Mouse (Mus musculus) midbrain, embryonic 10.5 days (tissue): ENCODE data around the gene Fbxo34. TPM values are rescaled to one million over a fixed set of nuclear protein-coding genes. Genes with fewer than 3 reads are reported as not detected.
"Not testable (repeated sequence)": the region's sequence is repeated elsewhere in the genome, so short reads cannot be mapped to it uniquely, and the experiment has no call there.

Experiments
- DNase-seq: peaks from one replicate; pipeline ENCODE4 v3.0.0-alpha.2; 2017; ENCODE audit warnings: low spot score
- H3K27ac ChIP-seq: fragments of 300-500 bp; sonication (generic); replicated peaks from 2 replicates; pipeline ENCODE4 v1.5.1; 2016; ENCODE audit warnings: mild to moderate bottlenecking
- H3K27me3 ChIP-seq: fragments of 300-500 bp; sonication (generic); 2 replicates; pipeline ENCODE4 v1.6.1; 2016; ENCODE audit warnings: low read depth, mild to moderate bottlenecking; ENCODE audit not compliant: poor library complexity, severe bottlenecking
- H3K36me3 ChIP-seq: fragments of 300-500 bp; sonication (generic); 2 replicates; pipeline ENCODE4 v1.6.1; 2016; ENCODE audit warnings: mild to moderate bottlenecking, moderate library complexity
- H3K4me1 ChIP-seq: fragments of 300-500 bp; sonication (generic); 2 replicates; pipeline ENCODE4 v1.6.1; 2016
- H3K4me3 ChIP-seq: fragments of 300-500 bp; sonication (generic); 2 replicates; pipeline ENCODE4 v1.5.1; 2016; ENCODE audit warnings: mild to moderate bottlenecking, moderate library complexity
- H3K9me3 ChIP-seq: fragments of 300-500 bp; sonication (generic); replicated peaks from 2 replicates; pipeline ENCODE4 v1.6.1; 2016; ENCODE audit warnings: mild to moderate bottlenecking
- WGBS: fragments of 180-500 bp; shearing (Covaris S2); methylation state at CpG from one replicate; pipeline ENCODE4 v1.1.7; 2016; 5-methylcytosine and 5-hydroxymethylcytosine counted together
- polyA plus RNA-seq: library from polyadenylated mRNA; unstranded; fragments of >200 nt; fragmentation: Nextera tagmentation; extraction: Ambion mirVana; gene quantifications from 2 replicates; pipeline ENCODE4 v1.2.1, GENCODE M21; 2016

The Fbxo34 gene
- polyA plus RNA-seq, 1 experiment from 2014 or later = 23.2 TPM

DNA sequence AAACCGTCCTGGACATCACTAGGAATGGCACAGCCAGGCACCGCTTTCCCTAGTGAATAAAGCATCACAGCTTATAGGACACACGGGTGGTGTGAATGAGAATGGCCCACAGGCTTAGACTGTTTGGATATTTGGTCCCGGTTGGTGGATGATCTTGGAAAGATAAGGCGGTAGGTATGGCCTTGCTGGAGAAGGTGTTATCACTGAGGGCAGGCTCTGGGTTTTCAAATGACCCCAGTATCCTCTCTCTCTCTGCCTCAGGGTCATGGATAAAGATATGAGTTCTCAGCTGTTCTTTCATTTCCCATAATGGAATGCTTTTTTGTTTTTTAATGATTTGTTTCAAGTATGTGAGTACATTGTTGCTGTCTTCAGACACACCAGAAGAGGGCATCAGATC lies 105.0 kb downstream of the Fbxo34 start:
- no peak for DNase-seq
- Histone ChIP-seq H3K27ac (no peak overlapping the region), H3K4me1 (no peaks in the 10 kb centered on the region), H3K9me3 (no peaks in the 10 kb centered on the region), H3K4me3 (no peak overlapping the region), H3K27me3 (no peaks in the 10 kb centered on the region), H3K36me3 (peaks cover 72% of the 10 kb centered on the region)
- 95% methylated on average over 5 of the region's 5 CpGs for WGBS

DNA sequence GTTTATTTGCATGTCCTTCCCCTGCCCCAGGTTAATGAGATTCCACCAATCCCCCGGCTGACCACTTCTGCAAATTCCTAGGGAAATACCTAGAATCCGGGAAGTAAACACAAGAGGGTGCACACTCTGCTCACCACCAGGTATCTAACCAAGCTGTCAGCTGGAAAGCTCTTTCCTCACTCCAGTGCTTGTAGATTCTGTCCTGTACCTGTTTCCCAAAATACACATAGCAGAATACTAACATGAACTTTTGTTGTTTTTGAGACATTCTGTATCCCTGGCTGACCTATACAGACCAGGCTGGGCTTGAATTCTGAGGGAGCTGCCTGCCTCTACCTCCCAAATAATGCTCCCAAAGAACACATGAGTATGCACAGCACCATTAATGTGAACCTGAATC lies 110.5 kb downstream of the Fbxo34 start:
- H3K4me1 ChIP-seq = no peaks in the 10 kb centered on the region
- peaks cover 36% of the 10 kb centered on the region for H3K36me3 ChIP-seq
- no peaks in the 10 kb centered on the region for H3K9me3 ChIP-seq
- WGBS = 86% methylated on average over 2 of the region's 2 CpGs
- H3K4me3 ChIP-seq = no peak overlapping the region
- DNase-seq = no peak
- no peak overlapping the region for H3K27ac ChIP-seq
- no peaks in the 10 kb centered on the region for H3K27me3 ChIP-seq

DNA sequence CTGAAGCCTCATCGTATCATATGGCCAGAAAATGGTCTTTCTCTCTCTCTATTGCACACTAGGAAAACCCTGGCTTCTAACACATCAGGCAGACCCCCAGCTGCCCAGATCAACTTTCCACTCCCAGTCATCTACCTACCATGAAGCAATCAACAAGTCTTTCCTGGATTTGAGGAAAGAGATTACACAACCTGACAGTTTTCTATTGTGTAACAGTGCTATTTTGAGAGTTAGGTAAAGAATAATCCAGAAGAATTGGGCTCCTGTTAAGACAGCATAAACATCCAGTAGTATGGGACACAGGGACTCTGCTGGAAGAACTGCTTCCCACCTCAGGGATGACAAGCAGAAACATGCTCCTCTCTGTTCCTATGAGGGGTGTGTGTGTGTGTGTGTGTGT lies 112.3 kb downstream of the Fbxo34 start:
- Histone ChIP-seq H3K27ac (no peak overlapping the region), H3K4me1 (peaks cover 6% of the 10 kb centered on the region), H3K27me3 (no peaks in the 10 kb centered on the region), H3K9me3 (no peaks in the 10 kb centered on the region), H3K36me3 (peaks cover 21% of the 10 kb centered on the region), H3K4me3 (no peak overlapping the region)
- no peak for DNase-seq
- 94% methylated on average over 1 of the region's 1 CpGs for WGBS

DNA sequence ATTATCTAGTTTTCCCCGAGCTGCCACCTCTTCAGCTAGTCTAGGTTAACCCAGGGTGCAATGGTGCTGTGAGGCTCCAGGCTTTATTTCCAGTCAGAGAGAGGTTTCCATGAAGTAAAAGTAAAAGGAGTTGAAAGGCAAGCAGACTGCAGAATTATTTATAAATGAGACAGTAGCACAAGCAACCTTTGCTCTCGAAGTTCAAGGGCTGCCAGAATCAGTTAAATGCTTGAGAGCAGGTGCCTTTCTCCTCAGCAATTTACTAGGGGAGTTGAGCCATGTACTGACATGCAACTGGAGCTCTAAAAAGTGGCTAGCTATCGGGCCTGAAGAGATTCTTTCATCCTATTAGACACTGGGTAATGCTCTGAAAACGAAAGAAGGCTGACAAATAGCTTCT lies 112.9 kb downstream of the Fbxo34 start:
- WGBS = 86% methylated on average over 4 of the region's 4 CpGs
- Histone ChIP-seq H3K27me3 (no peaks in the 10 kb centered on the region), H3K4me3 (no peak overlapping the region), H3K27ac (no peak overlapping the region), H3K4me1 (peaks cover 11% of the 10 kb centered on the region), H3K36me3 (peaks cover 20% of the 10 kb centered on the region), H3K9me3 (no peaks in the 10 kb centered on the region)
- no peak for DNase-seq

DNA sequence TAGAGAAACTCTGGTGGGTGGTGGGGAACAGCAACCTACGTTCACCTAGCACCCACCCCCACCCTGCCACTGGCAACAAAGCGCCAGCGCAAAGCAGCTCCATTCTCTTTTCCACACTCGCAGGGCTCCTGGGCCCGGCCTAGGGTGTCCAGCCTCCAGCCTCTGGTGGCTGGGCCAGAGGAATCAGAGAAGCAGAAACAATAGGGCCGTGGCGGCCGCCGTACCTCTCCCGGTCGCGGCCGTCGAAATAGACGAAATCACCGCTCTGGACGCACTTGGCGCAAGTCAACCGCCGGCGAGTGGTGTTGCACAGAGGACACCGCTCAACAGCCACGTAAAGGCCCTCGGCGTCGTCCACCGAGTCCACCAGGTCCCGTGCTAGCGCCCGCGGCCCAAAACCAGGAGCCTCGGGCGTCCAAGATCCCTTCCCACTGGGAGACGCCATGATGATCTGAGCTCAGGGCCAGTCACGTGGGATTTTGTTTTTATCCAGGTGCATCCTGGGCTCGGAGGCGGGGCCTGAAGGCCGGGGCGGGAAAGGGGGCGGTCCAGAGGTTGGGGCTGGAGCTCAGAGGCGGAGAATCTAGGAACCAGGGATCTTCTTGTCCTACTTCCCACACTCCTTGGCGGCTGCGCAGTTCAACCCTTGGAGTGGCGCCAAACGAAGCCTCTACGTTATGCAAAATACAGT lies 117.9 kb downstream of the Fbxo34 start:
- H3K36me3 ChIP-seq = peaks cover 3% of the 10 kb centered on the region; the same call in 1 of the 2 replicates
- H3K27ac ChIP-seq = peak overlapping the region; percentile 86
- under 1% methylated on average over 46 of the region's 46 CpGs for WGBS
- peak overlapping the region; percentile 90 for H3K4me3 ChIP-seq
- peak; percentile 97 for DNase-seq
- H3K4me1 ChIP-seq = peaks cover 14% of the 10 kb centered on the region
- H3K9me3 ChIP-seq = no peaks in the 10 kb centered on the region
- no peaks in the 10 kb centered on the region for H3K27me3 ChIP-seq

DNA sequence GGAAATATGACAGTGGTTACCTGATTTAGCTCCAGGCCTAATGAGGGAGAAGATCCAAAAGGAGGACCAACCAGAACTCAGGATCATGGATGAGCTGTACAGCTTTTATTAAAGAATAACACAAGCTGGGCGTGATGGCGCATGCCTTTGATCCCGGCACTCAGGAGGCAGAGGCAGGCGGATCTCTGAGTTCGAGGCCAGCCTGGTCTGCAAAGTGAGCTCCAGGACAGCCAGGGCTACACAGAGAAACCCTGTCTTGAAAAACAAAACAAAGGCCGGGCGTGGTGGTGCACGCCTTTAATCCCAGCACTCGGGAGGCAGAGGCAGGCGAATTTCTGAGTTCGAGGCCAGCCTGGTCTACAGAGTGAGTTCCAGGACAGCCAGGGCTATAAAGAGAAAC lies 120.3 kb downstream of the Fbxo34 start, which contains the start of gene Atg14:
Gene Atg14, minus strand, starts transcription at position 101 of the 400 bp plus-strand sequence.
- DNase-seq, H3K27ac ChIP-seq, H3K36me3 ChIP-seq, H3K4me3 ChIP-seq, H3K27me3 ChIP-seq, H3K9me3 ChIP-seq: not testable (repeated sequence)
- peaks cover 14% of the 10 kb centered on the region for H3K4me1 ChIP-seq
- 96% methylated on average over 11 of the region's 11 CpGs for WGBS

DNA sequence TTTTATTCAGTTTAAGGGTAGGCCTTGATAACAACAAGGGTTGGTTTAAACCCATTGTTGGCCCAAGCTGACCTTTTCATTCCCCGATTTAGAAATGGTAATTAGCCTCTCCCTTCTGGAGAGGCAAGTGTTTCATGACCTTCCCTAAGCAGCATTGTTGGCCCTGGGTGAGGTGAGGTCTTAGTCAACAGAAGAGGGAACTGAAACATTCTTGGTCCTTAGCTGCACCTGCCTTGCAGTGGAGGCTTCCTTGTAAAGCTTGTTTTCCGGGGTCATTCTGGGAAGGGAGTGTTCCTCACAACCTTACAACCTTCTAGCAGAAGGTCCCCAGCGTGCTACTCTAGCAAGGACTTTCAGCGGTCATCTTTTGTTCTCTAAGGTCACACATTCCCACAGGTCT lies 122.5 kb downstream of the Fbxo34 start:
- H3K36me3 ChIP-seq = no peaks in the 10 kb centered on the region
- H3K4me1 ChIP-seq = peaks cover 6% of the 10 kb centered on the region
- WGBS = 80% methylated on average over 4 of the region's 4 CpGs
- no peaks in the 10 kb centered on the region for H3K9me3 ChIP-seq
- H3K4me3 ChIP-seq = no peak overlapping the region
- H3K27me3 ChIP-seq = no peaks in the 10 kb centered on the region
- no peak for DNase-seq
- no peak overlapping the region for H3K27ac ChIP-seq

DNA sequence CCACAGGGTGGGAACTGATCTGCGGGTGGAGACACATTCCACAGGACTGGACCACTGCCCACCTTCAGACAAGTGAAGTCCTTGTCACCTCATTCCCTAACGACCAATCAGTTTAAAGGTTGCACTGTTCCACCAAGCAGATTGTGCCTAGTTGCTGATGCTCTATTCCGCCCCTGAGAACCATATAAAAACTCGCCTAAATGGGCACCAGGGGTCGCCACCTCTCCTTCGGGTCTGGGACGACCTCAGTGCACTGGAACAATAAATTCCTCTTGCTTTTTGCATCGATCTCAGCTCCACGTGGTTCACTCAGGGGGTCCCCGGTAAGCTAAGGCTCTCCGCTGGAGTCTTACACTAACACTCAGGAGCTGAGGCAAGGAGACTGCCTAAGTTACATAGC lies 124.5 kb downstream of the Fbxo34 start:
- Histone ChIP-seq H3K4me1 (no peaks in the 10 kb centered on the region), H3K9me3 (no peaks in the 10 kb centered on the region), H3K27me3 (no peaks in the 10 kb centered on the region), H3K4me3 (no peak overlapping the region), H3K27ac (no peak overlapping the region), H3K36me3 (no peaks in the 10 kb centered on the region)
- 75% methylated on average over 11 of the region's 11 CpGs for WGBS
- no peak for DNase-seq

DNA sequence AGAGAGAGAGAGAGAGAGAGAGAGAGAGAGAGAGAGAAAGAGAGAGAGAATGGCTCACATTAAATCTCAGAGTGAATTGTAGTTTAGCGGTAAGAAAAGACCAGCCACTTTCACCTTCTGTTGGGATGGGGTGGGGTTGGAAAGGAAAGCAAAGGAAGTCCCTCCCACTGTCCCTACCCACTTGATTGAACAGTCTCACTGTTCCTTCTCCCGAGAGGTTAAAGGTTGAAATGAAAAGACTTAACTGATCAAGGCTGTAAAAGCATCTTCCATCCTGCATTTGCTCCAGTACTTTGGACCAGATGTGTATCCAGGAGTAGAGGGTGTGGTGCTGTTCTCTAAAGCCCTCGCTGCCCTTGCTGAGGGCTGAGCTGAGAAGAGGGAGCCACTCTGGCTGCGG lies 126.5 kb downstream of the Fbxo34 start:
- no peaks in the 10 kb centered on the region for H3K36me3 ChIP-seq
- DNase-seq = no peak
- no peaks in the 10 kb centered on the region for H3K4me1 ChIP-seq
- no peaks in the 10 kb centered on the region for H3K9me3 ChIP-seq
- no peak overlapping the region for H3K4me3 ChIP-seq
- no peaks in the 10 kb centered on the region for H3K27me3 ChIP-seq
- no peak overlapping the region for H3K27ac ChIP-seq
- 71% methylated on average over 4 of the region's 4 CpGs for WGBS

DNA sequence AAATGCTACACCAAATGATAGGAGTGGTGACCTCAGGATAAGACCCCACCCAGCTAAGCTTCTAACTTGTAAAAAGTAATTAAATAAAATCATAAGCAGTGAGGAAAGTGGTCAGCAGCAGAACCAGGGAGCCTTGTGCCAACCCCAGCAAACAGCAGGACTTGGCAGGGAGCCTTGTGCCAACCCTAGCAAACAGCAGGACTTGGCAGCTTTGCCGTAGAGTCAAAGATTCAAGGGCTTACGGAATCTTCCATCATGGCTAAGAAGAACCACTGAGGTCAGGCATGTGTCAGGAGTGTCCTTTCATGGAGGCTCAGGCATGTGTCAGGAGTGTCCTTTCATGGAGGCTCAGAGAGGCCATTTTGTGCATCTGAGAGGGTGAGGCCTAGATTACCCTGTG lies 127.9 kb downstream of the Fbxo34 start:
- H3K9me3 ChIP-seq = no peaks in the 10 kb centered on the region
- 93% methylated on average over 2 of the region's 2 CpGs for WGBS
- no peak for DNase-seq
- H3K27ac ChIP-seq = no peak overlapping the region
- no peak overlapping the region for H3K4me3 ChIP-seq
- H3K27me3 ChIP-seq = no peaks in the 10 kb centered on the region
- no peaks in the 10 kb centered on the region for H3K4me1 ChIP-seq
- H3K36me3 ChIP-seq = no peaks in the 10 kb centered on the region

DNA sequence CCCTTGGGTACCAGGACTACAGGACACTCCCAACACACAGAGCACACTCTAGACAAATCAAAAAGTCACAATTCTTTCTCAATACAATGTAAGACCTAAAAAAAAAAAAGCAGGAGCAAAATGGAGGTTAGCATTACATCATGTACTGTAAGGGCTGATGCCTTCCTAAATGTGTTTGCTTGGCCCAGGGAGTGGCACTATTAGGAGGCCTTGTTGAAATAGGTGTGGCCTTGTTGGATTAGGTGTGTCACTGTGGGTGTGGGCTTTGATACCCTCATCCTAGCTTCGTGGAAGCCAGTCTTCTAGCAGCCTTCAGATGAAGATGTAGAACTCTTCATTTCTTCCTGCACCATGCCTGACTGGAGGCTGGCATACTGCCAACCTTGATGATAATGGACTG lies 131.1 kb downstream of the Fbxo34 start:
- no peak overlapping the region for H3K4me3 ChIP-seq
- no peak for DNase-seq
- WGBS = 65% methylated on average over 1 of the region's 1 CpGs

More for the DNA sequence above, 131.1 kb downstream of the Fbxo34 start:
- H3K9me3 ChIP-seq = no peaks in the 10 kb centered on the region
- H3K27ac ChIP-seq = no peak overlapping the region
- no peaks in the 10 kb centered on the region for H3K4me1 ChIP-seq
- H3K27me3 ChIP-seq = no peaks in the 10 kb centered on the region
- H3K36me3 ChIP-seq = no peaks in the 10 kb centered on the region
